Mouse (Mus musculus) CH12.LX (cell line): ENCODE measurements around the gene Slc16a2. TPM values are rescaled to one million over a fixed set of nuclear protein-coding genes. Genes with fewer than 3 reads are reported as not detected.

Source experiments
- DNase-seq: peaks from one replicate; pipeline ENCODE4 v3.0.0-alpha.2; 2013; ENCODE audit errors: extremely low read depth
- H3K27ac ChIP-seq: 2 replicates; pipeline ENCODE4 v1.5.1; 2012; ENCODE audit warnings: low read depth, mild to moderate bottlenecking, control low read depth, moderate library complexity; ENCODE audit not compliant: insufficient read depth
- H3K27me3 ChIP-seq: replicated peaks from 2 replicates; pipeline ENCODE3; 2012; ENCODE audit warnings: inconsistent platforms
- H3K36me3 ChIP-seq, 2 experiments: replicated peaks in 1 of 2; 2 replicates each; pipeline versions ENCODE3 to v1.6.1; 2012; ENCODE audit warnings: inconsistent platforms in 1 of 2, low read length in 1 of 2, mild to moderate bottlenecking in 1 of 2, mixed read lengths in 1 of 2, moderate library complexity in 1 of 2; ENCODE audit not compliant: control insufficient read depth in 1 of 2, insufficient read depth in 1 of 2
- H3K4me1 ChIP-seq, 2 experiments: 2 replicates each; pipeline ENCODE4 v1.6.1; 2012; ENCODE audit warnings: inconsistent platforms in 1 of 2, moderate library complexity in 1 of 2; ENCODE audit not compliant: insufficient read depth in 2 of 2, control insufficient read depth in 1 of 2
- H3K4me2 ChIP-seq: 2 replicates; pipeline ENCODE4 v1.6.1; 2012; ENCODE audit warnings: low read depth, mild to moderate bottlenecking, control low read depth; ENCODE audit not compliant: poor library complexity, insufficient read depth, severe bottlenecking
- H3K4me3 ChIP-seq, 3 experiments: fragments of 150-350 bp in 1 of 3; sonication (generic) in 1 of 3; replicated peaks in 1 of 3; 2 replicates each; pipeline versions ENCODE3 to v1.5.1; 2011 to 2012; ENCODE audit warnings: low read depth in 2 of 3, low read length in 2 of 3, mild to moderate bottlenecking in 2 of 3, moderate library complexity in 2 of 3, control low read depth in 1 of 3, improper control_type of control experiment in 1 of 3, inconsistent platforms in 1 of 3, mixed read lengths in 1 of 3; ENCODE audit not compliant: poor library complexity in 1 of 3
- H3K79me2 ChIP-seq: replicated peaks from 2 replicates; pipeline ENCODE4 v1.6.1; 2012; ENCODE audit warnings: mild to moderate bottlenecking, moderate library complexity; ENCODE audit not compliant: control insufficient read depth, poor library complexity, insufficient read depth, severe bottlenecking; ENCODE audit errors: extremely low read depth
- H3K9ac ChIP-seq: 2 replicates; pipeline ENCODE4 v1.6.1; 2012; ENCODE audit warnings: low read depth, mild to moderate bottlenecking, control low read depth, moderate library complexity; ENCODE audit not compliant: insufficient read depth
- H3K9me3 ChIP-seq: replicated peaks from 2 replicates; pipeline ENCODE3; 2012; ENCODE audit warnings: low read length, inconsistent platforms, mixed read lengths
- BHLHE40 ChIP-seq: IDR thresholded peaks from 2 replicates; pipeline ENCODE4 v1.6.1; 2011; ENCODE audit warnings: mild to moderate bottlenecking, low read depth, low read length, improper control_type of control experiment
- CTCF ChIP-seq, 2 experiments: IDR thresholded peaks in 1 of 2; conservative IDR thresholded peaks in 1 of 2; 2 replicates each; pipeline ENCODE4 v1.5.1; 2011 to 2012; ENCODE audit warnings: low read depth in 2 of 2, low read length in 2 of 2, improper control_type of control experiment in 1 of 2, inconsistent platforms in 1 of 2, mild to moderate bottlenecking in 1 of 2, moderate library complexity in 1 of 2
- ELF1 ChIP-seq: IDR thresholded peaks from 2 replicates; pipeline ENCODE4 v1.6.1; 2014; ENCODE audit warnings: low read depth, mild to moderate bottlenecking, inconsistent platforms, low read length, improper control_type of control experiment
- GABPA ChIP-seq: IDR thresholded peaks from 2 replicates; pipeline ENCODE4 v1.6.1; 2012; ENCODE audit warnings: low read depth, low read length, improper control_type of control experiment, inconsistent platforms; ENCODE audit not compliant: insufficient replicate concordance
- IRF4 ChIP-seq: IDR thresholded peaks from 2 replicates; pipeline ENCODE4 v1.6.1; 2014; ENCODE audit warnings: low read depth, mild to moderate bottlenecking, inconsistent platforms, low read length, improper control_type of control experiment
- KAT2A ChIP-seq: IDR thresholded peaks from 2 replicates; pipeline ENCODE4 v1.6.1; 2012; ENCODE audit warnings: low read length, improper control_type of control experiment, inconsistent platforms; ENCODE audit not compliant: insufficient replicate concordance
- MAZ ChIP-seq: IDR thresholded peaks from 2 replicates; pipeline ENCODE4 v1.6.1; 2012; ENCODE audit warnings: low read depth, mild to moderate bottlenecking, inconsistent platforms, low read length, improper control_type of control experiment, moderate library complexity
- MXI1 ChIP-seq: IDR thresholded peaks from 2 replicates; pipeline ENCODE4 v1.6.1; 2011; ENCODE audit warnings: mild to moderate bottlenecking, low read depth, low read length, improper control_type of control experiment
- MYC ChIP-seq: IDR thresholded peaks from 2 replicates; pipeline ENCODE4 v1.6.1; 2011; ENCODE audit warnings: low read depth, mild to moderate bottlenecking, improper control_type of control experiment, low read length
- PAX5 ChIP-seq: IDR thresholded peaks from 2 replicates; pipeline ENCODE4 v1.6.1; 2012; ENCODE audit warnings: low read length, inconsistent platforms, mixed read lengths
- RCOR1 ChIP-seq: conservative IDR thresholded peaks from 2 replicates; pipeline ENCODE4 v1.6.1; 2012; ENCODE audit warnings: low read depth, mild to moderate bottlenecking, inconsistent platforms, low read length, improper control_type of control experiment
- UBTF ChIP-seq: IDR thresholded peaks from 2 replicates; pipeline ENCODE4 v1.6.1; 2012; ENCODE audit warnings: low read depth, mild to moderate bottlenecking, inconsistent platforms, low read length, improper control_type of control experiment, moderate library complexity
- USF2 ChIP-seq: conservative IDR thresholded peaks from 2 replicates; pipeline ENCODE4 v1.6.1; 2011; ENCODE audit warnings: low read depth, low read length, improper control_type of control experiment
- ZKSCAN1 ChIP-seq: IDR thresholded peaks from 2 replicates; pipeline ENCODE4 v1.6.1; 2012; ENCODE audit warnings: low read depth, inconsistent platforms, low read length, improper control_type of control experiment, borderline replicate concordance
- ZMIZ1 ChIP-seq: IDR thresholded peaks from 2 replicates; pipeline ENCODE4 v1.6.1; 2012; ENCODE audit warnings: low read depth, mild to moderate bottlenecking, inconsistent platforms, low read length, improper control_type of control experiment
- ZNF384 ChIP-seq: IDR thresholded peaks from 2 replicates; pipeline ENCODE4 v1.6.1; 2012; ENCODE audit warnings: low read depth, low read length, improper control_type of control experiment, inconsistent platforms
- dilution Hi-C: fragments of 300-500 bp; cut with MboI; formaldehyde crosslinking; loops from 2 replicates; pipeline ENCODE4 v1.14.3; 2020; ENCODE audit warnings: low sequenced_read_pairs; ENCODE audit not compliant: extremely low pct_unique_long_range_greater_than_20kb, extremely low pct_ligation_motif_present
- in situ Hi-C: fragments of 300-500 bp; cut with MboI; formaldehyde crosslinking; loops from 3 replicates; pipeline ENCODE4 v1.14.3; 2019; ENCODE audit warnings: low sequenced_read_pairs, low pct_ligation_motif_present, low pct_unique_long_range_greater_than_20kb, mixed read lengths
- polyA plus RNA-seq: library from polyadenylated mRNA; unstranded; fragments of >175 nt; gene quantifications from 2 replicates; pipeline ENCODE4 v1.2.1, GENCODE M21; 2012; ENCODE audit warnings: low read depth; ENCODE audit not compliant: insufficient read length
- total RNA-seq, 2 experiments: library from RNA; depleted of rRNA; stranded (reverse); fragments of 300-350 nt in 1 of 2; fragments of >200 nt in 1 of 2; gene quantifications; 2 replicates each; pipeline ENCODE4 v1.2.3; 2012 to 2014

Gene Slc16a2
- total and polyA plus RNA-seq, 3 experiments, result 0.32 to 2.2 (median 0.42) TPM

DNA sequence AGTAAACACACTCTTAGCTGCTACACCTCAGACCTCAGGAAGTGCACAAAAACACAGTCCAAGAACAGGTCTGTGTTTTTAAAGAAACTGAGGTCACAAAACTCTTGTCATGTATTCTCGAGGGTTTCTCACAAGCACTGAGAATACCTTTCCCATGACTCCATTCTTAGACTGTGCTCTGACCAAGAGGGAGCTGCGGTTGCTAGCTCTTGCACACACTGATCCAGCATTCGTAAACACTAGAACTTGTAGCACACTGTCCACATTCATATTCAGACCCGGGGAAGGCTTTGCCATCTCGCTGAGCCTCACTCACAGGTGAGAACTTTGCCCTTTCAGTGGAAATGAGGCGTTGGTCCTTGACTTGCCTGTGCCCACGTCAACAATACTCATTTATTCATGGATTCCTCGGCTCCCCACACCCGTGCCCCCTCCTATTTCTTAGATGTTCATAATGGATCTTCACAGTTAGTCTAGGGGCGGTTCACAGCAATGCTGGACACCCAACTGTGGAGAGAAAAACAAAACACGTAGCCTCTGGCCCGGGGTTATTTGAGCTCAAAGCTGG is 102.1 kb downstream of the Slc16a2 start:
- no peak overlapping the region for H3K4me3 ChIP-seq
- H3K27me3 ChIP-seq, result no peaks in the 10 kb centered on the region
- H3K4me2 ChIP-seq, result no peak overlapping the region
- TF ChIP-seq ZKSCAN1 (no peak), RCOR1 (no peak), ZMIZ1 (no peak), UBTF (no peak), CTCF (conservative IDR thresholded peaks at IDR 0.05 in 1 of 2, IDR thresholded peaks at IDR 0.05 in 1 of 2; ENCODE audit: low read depth in 2 of 2, low read length in 2 of 2) (no peak), PAX5 (no peak), BHLHE40 (no peak), MXI1 (no peak), MYC (no peak), KAT2A (no peak), IRF4 (no peak), ZNF384 (no peak)
- no peaks in the 10 kb centered on the region for H3K36me3 ChIP-seq
- no peak overlapping the region for H3K27ac ChIP-seq
- dilution Hi-C loops, result no loop called here
- no peaks in the 10 kb centered on the region for H3K79me2 ChIP-seq
- in situ Hi-C loops, result no loop called here
- H3K4me1 ChIP-seq, result no peaks in the 10 kb centered on the region
- H3K9me3 ChIP-seq, result no peaks in the 10 kb centered on the region
- H3K9ac ChIP-seq, result no peak overlapping the region
- DNase-seq, result no peak

DNA sequence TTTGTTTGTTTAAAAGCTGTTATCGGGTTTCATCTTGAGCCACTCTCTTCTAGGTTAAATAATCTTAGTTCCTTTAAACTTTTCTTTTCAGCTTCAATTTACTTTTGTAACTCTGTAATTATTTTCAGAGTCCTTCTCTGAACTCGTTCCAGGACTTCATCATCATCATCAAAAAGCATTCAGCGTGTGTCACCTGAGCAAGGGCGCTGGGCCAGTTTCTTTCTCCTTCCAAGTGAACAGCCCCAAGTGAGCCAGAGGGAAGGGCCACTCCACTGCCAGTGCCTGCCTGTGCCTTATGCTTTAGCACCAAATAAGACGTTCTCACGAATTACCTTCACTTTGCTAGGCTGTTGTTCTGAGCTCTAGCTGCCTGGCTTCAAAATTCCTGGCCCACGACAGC is 108.9 kb downstream of the Slc16a2 start:
- no peaks in the 10 kb centered on the region for H3K27me3 ChIP-seq
- H3K9me3 ChIP-seq, result no peaks in the 10 kb centered on the region
- no peak for TF ChIP-seq RCOR1
- no peak overlapping the region for H3K9ac ChIP-seq
- H3K27ac ChIP-seq, result no peak overlapping the region
- no peaks in the 10 kb centered on the region for H3K36me3 ChIP-seq
- H3K79me2 ChIP-seq, result no peaks in the 10 kb centered on the region
- dilution Hi-C loops, result no loop called here
- no peak for DNase-seq
- H3K4me1 ChIP-seq, result peaks cover 0 to 10% of the 10 kb centered on the region in 2 experiments; a peak in 2 of 4 replicates
- H3K4me2 ChIP-seq, result no peak overlapping the region
- in situ Hi-C loops, result no loop called here
- H3K4me3 ChIP-seq, result no peak overlapping the region

DNA sequence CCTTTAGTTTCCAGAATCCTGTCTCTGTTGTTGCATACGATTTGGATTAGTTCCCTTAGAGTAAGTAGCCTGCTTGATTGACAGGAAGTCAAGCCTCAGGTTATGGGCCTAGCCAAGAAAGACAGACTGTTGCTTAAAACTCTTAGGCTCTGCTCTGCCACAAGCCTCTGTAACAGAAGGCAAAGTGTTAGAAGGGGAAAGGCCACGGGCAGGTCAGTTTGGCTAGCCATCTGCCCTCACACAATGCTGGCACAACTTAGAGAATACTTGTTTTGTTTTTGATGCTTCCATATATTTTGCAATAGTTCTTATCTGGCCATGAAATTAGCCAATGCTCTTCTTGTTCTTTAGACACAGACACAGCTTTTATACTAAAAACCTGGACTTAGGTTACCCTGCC is 112.1 kb downstream of the Slc16a2 start:
- no peaks in the 10 kb centered on the region for H3K27me3 ChIP-seq
- dilution Hi-C loops, result no loop called here
- no peak for TF ChIP-seq ZNF384
- TF ChIP-seq GABPA, result no peak
- no peak for TF ChIP-seq ELF1
- TF ChIP-seq USF2, result no peak
- no peak for TF ChIP-seq MYC
- TF ChIP-seq MAZ, result no peak
- DNase-seq, result no peak
- in situ Hi-C loops, result no loop called here
- peaks cover 0 to 10% of the 10 kb centered on the region in 2 experiments; a peak in 2 of 4 replicates for H3K4me1 ChIP-seq
- H3K9ac ChIP-seq, result no peak overlapping the region
- H3K4me3 ChIP-seq, result no peak overlapping the region
- no peaks in the 10 kb centered on the region for H3K36me3 ChIP-seq
- no peaks in the 10 kb centered on the region for H3K79me2 ChIP-seq
- no peak overlapping the region for H3K27ac ChIP-seq
- H3K4me2 ChIP-seq, result no peak overlapping the region
- H3K9me3 ChIP-seq, result no peaks in the 10 kb centered on the region
